Comparison of ENCODE assay signal across 8 mouse cellular contexts in genomic region chr9:66876577-66876976, GRCm38 (mm10). TPM values are rescaled to one million over a fixed set of nuclear protein-coding genes. Genes with fewer than 3 reads are reported as not detected.
A peak's percentile ranks its signal among the peaks of the same experiment; 100 is the strongest.
DNase-seq lines count a peak whose midpoint lies in the region; ATAC-seq and TF ChIP-seq lines count a peak whose summit lies in the region.
"Had no signal": no experiment of that assay in that cellular context is flagged by ENCODE, and none has a peak within 500 bp of the region (broad histone marks: within the 10 kb centered on the region; RNA-seq: fewer than 3 reads in every experiment).

No protein-coding gene starts in this region.

- no peak overlapping the region for H3K4me2 ChIP-seq in kidney, postnatal 0 days (ENCODE audit: low read length)
- no peak overlapping the region for H3K4me2 ChIP-seq in stomach, embryonic 15.5 days
- no peak overlapping the region for H3K4me2 ChIP-seq in liver, embryonic 12.5 days
- H3K4me2 ChIP-seq: neural tube, embryonic 13.5 days had no signal

- 55% methylated on average over 5 of the region's 5 CpGs for WGBS in kidney, postnatal 0 days
- WGBS in stomach, embryonic 15.5 days = 51% methylated on average over 5 of the region's 5 CpGs
- WGBS in liver, embryonic 12.5 days (ENCODE audit: insufficient replicate concordance) = 83% methylated on average over 5 of the region's 5 CpGs

- H3K27me3 ChIP-seq in kidney, postnatal 0 days (ENCODE audit: insufficient read depth, low read length) = no peaks in the 10 kb centered on the region
- no peaks in the 10 kb centered on the region for H3K27me3 ChIP-seq in stomach, embryonic 15.5 days (replicated peaks)
- no peaks in the 10 kb centered on the region for H3K27me3 ChIP-seq in liver, embryonic 12.5 days (replicated peaks)
- H3K27me3 ChIP-seq: neural tube, embryonic 13.5 days had no signal

- no peaks in the 10 kb centered on the region for H3K36me3 ChIP-seq in kidney, postnatal 0 days (ENCODE audit: insufficient read depth, low read length)
- no peaks in the 10 kb centered on the region for H3K36me3 ChIP-seq in stomach, embryonic 15.5 days
- H3K36me3 ChIP-seq in liver, embryonic 12.5 days = peaks cover 29% of the 10 kb centered on the region

- no peak overlapping the region for H3K4me3 ChIP-seq in kidney, postnatal 0 days (replicated peaks; ENCODE audit: low read depth, low read length)
- H3K4me3 ChIP-seq in stomach, embryonic 15.5 days (replicated peaks) = no peak overlapping the region
- H3K4me3 ChIP-seq in liver, embryonic 12.5 days = no peak overlapping the region
- H3K4me3 ChIP-seq: neural tube, embryonic 13.5 days had no signal

- DNase-seq in ovary, adult 18-20 months (ENCODE audit: low spot score) = peak; percentile 17
- DNase-seq in ovary, postnatal 36 days (ENCODE audit: low spot score) = no peak
- DNase-seq in gastrocnemius, postnatal 25 days = peak; percentile 43
- DNase-seq in kidney, postnatal 0 days (ENCODE audit: low spot score) = peak; percentile 82
- DNase-seq in embryo, embryonic 9.5 days (ENCODE audit: extremely low spot score) = no peak

- no peak overlapping the region for H3K9ac ChIP-seq in kidney, postnatal 0 days (ENCODE audit: low read depth, low read length)
- H3K9ac ChIP-seq in stomach, embryonic 15.5 days = no peak overlapping the region
- H3K9ac ChIP-seq in liver, embryonic 12.5 days = no peak overlapping the region
- H3K9ac ChIP-seq: neural tube, embryonic 13.5 days had no signal

- ATAC-seq in kidney, postnatal 0 days (replicated peaks; ENCODE audit: low FRiP score, low read depth) = no peak
- 0 out of 2 replicates have a peak, but pooled peaks have one; percentile 43 for ATAC-seq in stomach, embryonic 15.5 days (ENCODE audit: insufficient read depth, low FRiP score, low read depth)
- ATAC-seq in liver, embryonic 12.5 days = no peak

- no peaks in the 10 kb centered on the region for H3K4me1 ChIP-seq in kidney, postnatal 0 days (replicated peaks; ENCODE audit: insufficient read depth, low read length)
- H3K4me1 ChIP-seq in stomach, embryonic 15.5 days = no peaks in the 10 kb centered on the region
- H3K4me1 ChIP-seq in liver, embryonic 12.5 days = peaks cover 20% of the 10 kb centered on the region

- no peak for TF ChIP-seq CTCF in kidney, postnatal 0 days (IDR thresholded peaks at IDR 0.05; ENCODE audit: low read depth)

- H3K9me3 ChIP-seq in kidney, postnatal 0 days (replicated peaks; ENCODE audit: low read length) = no peaks in the 10 kb centered on the region; the same call in 1 of the 2 replicates
- H3K9me3 ChIP-seq in stomach, embryonic 15.5 days = no peaks in the 10 kb centered on the region
- no peaks in the 10 kb centered on the region for H3K9me3 ChIP-seq in liver, embryonic 12.5 days (replicated peaks)

- no peak overlapping the region for H3K27ac ChIP-seq in kidney, postnatal 0 days
- no peak overlapping the region; the same call in 1 of the 2 replicates for H3K27ac ChIP-seq in stomach, embryonic 15.5 days
- H3K27ac ChIP-seq in liver, embryonic 12.5 days = no peak overlapping the region
- H3K27ac ChIP-seq: neural tube, embryonic 13.5 days had no signal

RNA-seq across cellular contexts. Expression of gene Aph1c, which starts 42.1 kb away (rescaled TPM):
- total RNA-seq in gastrocnemius, postnatal 25 days (2021) = 1 to 10 TPM in 1 of 2 experiments, under 1 TPM in 1; 0.54 to 1.3 TPM
- polyA plus RNA-seq in kidney, postnatal 0 days (2015; fragmentation: Nextera tagmentation; extraction: Ambion mirVana) = 23.1 and 25.6 TPM in 2 replicates
- polyA plus RNA-seq in stomach, embryonic 15.5 days (2015; fragmentation: Nextera tagmentation; extraction: Ambion mirVana) = 5.1 and 5.7 TPM in 2 replicates
- polyA plus RNA-seq in liver, embryonic 12.5 days (2016; fragmentation: Nextera tagmentation; extraction: Ambion mirVana) = 0.87 and 1.3 TPM in 2 replicates

RNA-seq across cellular contexts. Expression of gene Rab8b, which starts 42.9 kb away (rescaled TPM):
- total RNA-seq in gastrocnemius, postnatal 25 days (2021) = 1 to 10 TPM; 5.0 to 6.1 TPM
- polyA plus RNA-seq in kidney, postnatal 0 days (2015; fragmentation: Nextera tagmentation; extraction: Ambion mirVana) = 9.3 and 10.9 TPM in 2 replicates
- polyA plus RNA-seq in stomach, embryonic 15.5 days (2015; fragmentation: Nextera tagmentation; extraction: Ambion mirVana) = 24.8 and 25.0 TPM in 2 replicates
- polyA plus RNA-seq in liver, embryonic 12.5 days (2016; fragmentation: Nextera tagmentation; extraction: Ambion mirVana) = 39.4 and 42.2 TPM in 2 replicates

Comparison
In these comparisons a context has a peak if more than half of its experiments do, and no peak if none do; other contexts are left out.
1. DNase-seq: peak in ovary, adult 18-20 months (single experiment), gastrocnemius, postnatal 25 days (single experiment) and kidney, postnatal 0 days (single experiment); none in ovary, postnatal 36 days (single experiment) and embryo, embryonic 9.5 days (single experiment).